Mouse (Mus musculus): ENCODE measurements around the gene Trmt61a.

DNA sequence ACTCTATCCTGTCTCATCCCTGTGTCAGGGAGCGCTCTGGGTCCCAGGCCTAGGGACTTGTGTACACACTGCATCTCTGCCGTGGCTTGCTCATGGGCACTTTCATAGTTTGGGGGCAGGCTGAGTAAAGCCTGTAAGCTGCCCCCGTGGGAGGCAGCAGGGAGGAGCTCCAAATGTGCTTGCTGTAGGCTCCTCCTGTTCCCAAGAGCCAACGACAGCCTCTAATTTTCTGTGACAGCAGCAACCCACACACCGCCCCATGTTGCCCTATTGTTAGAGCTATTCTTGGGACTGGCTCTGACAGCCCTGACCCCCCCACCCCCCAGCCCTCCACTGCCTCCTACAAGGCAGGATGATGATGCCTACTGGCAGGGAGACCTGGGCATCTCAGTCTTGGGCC, 4.1 kb downstream of the Trmt61a start:
- TF ChIP-seq CTCF (IDR thresholded peaks at IDR 0.05; ENCODE audit: insufficient read depth, low read length) = no peak
- TF ChIP-seq POLR2A (IDR thresholded peaks at IDR 0.05; ENCODE audit: borderline replicate concordance, extremely low read depth, low read depth, low read length) = no peak

Data from lung, adult 2 months (tissue).